Mouse (Mus musculus): ENCODE data around the gene Camta1. TPM values are rescaled to one million over a fixed set of nuclear protein-coding genes. Genes with fewer than 3 reads are reported as not detected.

Gene Camta1
- polyA plus RNA-seq, 1 experiment from 2014 or later: 61.9 TPM

- no peak overlapping the region for H3K27ac ChIP-seq (replicated peaks)
- no peak for TF ChIP-seq EP300 (optimal IDR thresholded peaks at IDR 0.05)
- no peak overlapping the region for H3K4me3 ChIP-seq (ENCODE audit: low read depth, low read length)
- H3K4me2 ChIP-seq (replicated peaks; ENCODE audit: low read depth): no peak overlapping the region
- H3K9ac ChIP-seq (ENCODE audit: low read length): no peak overlapping the region
- DNase-seq (ENCODE audit: low spot score) (no peak), ATAC-seq (ENCODE audit: low FRiP score, low TSS enrichment) (no peak)
- WGBS: 60% methylated on average over 13 of the region's 13 CpGs
- no peaks in the 10 kb centered on the region for H3K36me3 ChIP-seq (ENCODE audit: control insufficient read depth, insufficient read depth, low read length)
- no peaks in the 10 kb centered on the region for H3K4me1 ChIP-seq (replicated peaks; ENCODE audit: control insufficient read depth, insufficient read depth)
- no peaks in the 10 kb centered on the region for H3K27me3 ChIP-seq (ENCODE audit: control insufficient read depth, insufficient read depth, low read length)
- H3K9me3 ChIP-seq (ENCODE audit: control insufficient read depth, low read length): no peaks in the 10 kb centered on the region
Measured at GRCm38 (mm10) chr4:151295515-151296203, 566.0 kb downstream of the Camta1 start.

- DNase-seq (ENCODE audit: low spot score): peak; percentile 51
Measured at GRCm38 (mm10) chr4:151288893-151289585, 572.6 kb downstream of the Camta1 start.

GRCm38 (mm10) chr4:151285905-151286445, 575.7 kb downstream of the Camta1 start:
- ATAC-seq (ENCODE audit: low FRiP score, low TSS enrichment): no peak
- 68% methylated on average over 12 of the region's 12 CpGs for WGBS
- H3K27me3 ChIP-seq (ENCODE audit: control insufficient read depth, insufficient read depth, low read length): no peaks in the 10 kb centered on the region

More at GRCm38 (mm10) chr4:151288893-151289585, 572.6 kb downstream of the Camta1 start:
- no peak overlapping the region for H3K27ac ChIP-seq (replicated peaks)
- H3K36me3 ChIP-seq (ENCODE audit: control insufficient read depth, insufficient read depth, low read length): no peaks in the 10 kb centered on the region
- H3K9me3 ChIP-seq (ENCODE audit: control insufficient read depth, low read length): no peaks in the 10 kb centered on the region
- no peak for TF ChIP-seq CTCF (IDR thresholded peaks at IDR 0.05; ENCODE audit: low read depth)
- no peak for TF ChIP-seq EP300 (optimal IDR thresholded peaks at IDR 0.05)
- H3K27me3 ChIP-seq (ENCODE audit: control insufficient read depth, insufficient read depth, low read length): no peaks in the 10 kb centered on the region
- no peak overlapping the region for H3K4me2 ChIP-seq (replicated peaks; ENCODE audit: low read depth)
- H3K4me1 ChIP-seq (replicated peaks; ENCODE audit: control insufficient read depth, insufficient read depth): no peaks in the 10 kb centered on the region
- H3K9ac ChIP-seq (ENCODE audit: low read length): no peak overlapping the region
- no peak overlapping the region for H3K4me3 ChIP-seq (ENCODE audit: low read depth, low read length)
- WGBS: 38% methylated on average over 6 of the region's 6 CpGs
- ATAC-seq (ENCODE audit: low FRiP score, low TSS enrichment): no peak

GRCm38 (mm10) chr4:151285432-151285831, 576.2 kb downstream of the Camta1 start:
- no peak overlapping the region for H3K27ac ChIP-seq (replicated peaks)
- no peaks in the 10 kb centered on the region for H3K9me3 ChIP-seq (ENCODE audit: control insufficient read depth, low read length)
- no peaks in the 10 kb centered on the region for H3K36me3 ChIP-seq (ENCODE audit: control insufficient read depth, insufficient read depth, low read length)
- H3K9ac ChIP-seq (ENCODE audit: low read length): no peak overlapping the region
- no peak overlapping the region for H3K4me3 ChIP-seq (ENCODE audit: low read depth, low read length)
- no peaks in the 10 kb centered on the region for H3K27me3 ChIP-seq (ENCODE audit: control insufficient read depth, insufficient read depth, low read length)
- WGBS: 69% methylated on average over 3 of the region's 3 CpGs
- no peaks in the 10 kb centered on the region for H3K4me1 ChIP-seq (replicated peaks; ENCODE audit: control insufficient read depth, insufficient read depth)
- TF ChIP-seq EP300 (optimal IDR thresholded peaks at IDR 0.05) (no peak), CTCF (IDR thresholded peaks at IDR 0.05; ENCODE audit: low read depth) (no peak)
- ATAC-seq (ENCODE audit: low FRiP score, low TSS enrichment): no peak
- DNase-seq (ENCODE audit: low spot score): no peak
- no peak overlapping the region for H3K4me2 ChIP-seq (replicated peaks; ENCODE audit: low read depth)

More at GRCm38 (mm10) chr4:151285905-151286445, 575.7 kb downstream of the Camta1 start:
- Histone ChIP-seq H3K4me1 (replicated peaks; ENCODE audit: control insufficient read depth, insufficient read depth) (no peaks in the 10 kb centered on the region), H3K27ac (replicated peaks) (no peak overlapping the region), H3K9me3 (ENCODE audit: control insufficient read depth, low read length) (no peaks in the 10 kb centered on the region), H3K4me3 (ENCODE audit: low read depth, low read length) (no peak overlapping the region), H3K9ac (ENCODE audit: low read length) (no peak overlapping the region), H3K4me2 (replicated peaks; ENCODE audit: low read depth) (no peak overlapping the region), H3K36me3 (ENCODE audit: control insufficient read depth, insufficient read depth, low read length) (no peaks in the 10 kb centered on the region)
- DNase-seq (ENCODE audit: low spot score): no peak
- TF ChIP-seq EP300 (optimal IDR thresholded peaks at IDR 0.05) (no peak), CTCF (IDR thresholded peaks at IDR 0.05; ENCODE audit: low read depth) (no peak)

GRCm38 (mm10) chr4:151283092-151283741, 578.5 kb downstream of the Camta1 start:
- DNase-seq (ENCODE audit: low spot score) (peak; percentile 65), ATAC-seq (ENCODE audit: low FRiP score, low TSS enrichment) (no peak)
- Histone ChIP-seq H3K4me2 (replicated peaks; ENCODE audit: low read depth) (no peak overlapping the region), H3K27me3 (ENCODE audit: control insufficient read depth, insufficient read depth, low read length) (no peaks in the 10 kb centered on the region), H3K4me1 (replicated peaks; ENCODE audit: control insufficient read depth, insufficient read depth) (no peaks in the 10 kb centered on the region), H3K36me3 (ENCODE audit: control insufficient read depth, insufficient read depth, low read length) (no peaks in the 10 kb centered on the region), H3K27ac (replicated peaks) (no peak overlapping the region), H3K9me3 (ENCODE audit: control insufficient read depth, low read length) (no peaks in the 10 kb centered on the region), H3K9ac (ENCODE audit: low read length) (no peak overlapping the region), H3K4me3 (ENCODE audit: low read depth, low read length) (no peak overlapping the region)
- 30% methylated on average over 16 of the region's 16 CpGs for WGBS
- TF ChIP-seq CTCF (IDR thresholded peaks at IDR 0.05; ENCODE audit: low read depth) (peak; percentile 92), EP300 (optimal IDR thresholded peaks at IDR 0.05) (no peak)

All from stomach, postnatal 0 days (tissue).